Mouse (Mus musculus) kidney, embryonic 15.5 days (tissue): ENCODE results near the gene Dcakd. TPM values are rescaled to one million over a fixed set of nuclear protein-coding genes. Genes with fewer than 3 reads are reported as not detected.

Source experiments
- ATAC-seq: fragments of 200-750 bp; cut with Nextera tagmentation; replicated peaks from 2 replicates; pipeline ENCODE4 v1.8.0; 2017; ENCODE audit warnings: moderate TSS enrichment; ENCODE audit not compliant: low FRiP score
- H3K27ac ChIP-seq: fragments of 300-500 bp; sonication (generic); 2 replicates; pipeline ENCODE4 v1.5.1; 2015; ENCODE audit warnings: mild to moderate bottlenecking, inconsistent platforms
- H3K27me3 ChIP-seq: fragments of 300-500 bp; sonication (generic); 2 replicates; pipeline ENCODE4 v1.6.1; 2015; ENCODE audit warnings: inconsistent platforms
- H3K36me3 ChIP-seq: fragments of 300-500 bp; sonication (generic); 2 replicates; pipeline ENCODE4 v1.6.1; 2015; ENCODE audit warnings: inconsistent platforms
- H3K4me1 ChIP-seq: fragments of 300-500 bp; sonication (generic); 2 replicates; pipeline ENCODE4 v1.6.1; 2015; ENCODE audit warnings: inconsistent platforms
- H3K4me2 ChIP-seq: fragments of 300-500 bp; sonication (generic); 2 replicates; pipeline ENCODE4 v1.6.1; 2015; ENCODE audit warnings: moderate library complexity, mild to moderate bottlenecking, inconsistent platforms
- H3K4me3 ChIP-seq: fragments of 300-500 bp; sonication (generic); replicated peaks from 2 replicates; pipeline ENCODE4 v1.5.1; 2015; ENCODE audit warnings: mild to moderate bottlenecking, inconsistent platforms
- H3K9ac ChIP-seq: fragments of 300-500 bp; sonication (generic); 2 replicates; pipeline ENCODE4 v1.6.1; 2015; ENCODE audit warnings: mild to moderate bottlenecking, inconsistent platforms
- H3K9me3 ChIP-seq: fragments of 300-500 bp; sonication (generic); replicated peaks from 2 replicates; pipeline ENCODE4 v1.6.1; 2016; ENCODE audit warnings: inconsistent platforms
- WGBS: fragments of 180-500 bp; shearing (Covaris S2); methylation state at CpG from one replicate; pipeline ENCODE4 v1.1.7; 2015; ENCODE audit warnings: mixed read lengths; 5-methylcytosine and 5-hydroxymethylcytosine counted together
- polyA plus RNA-seq: library from polyadenylated mRNA; unstranded; fragments of >200 nt; fragmentation: Nextera tagmentation; extraction: Ambion mirVana; gene quantifications from 2 replicates; pipeline ENCODE4 v1.2.1, GENCODE M21; 2015

The Dcakd gene
- polyA plus RNA-seq, 1 experiment from 2014 or later = 187 TPM

- Histone ChIP-seq H3K4me3 (no peak overlapping the region), H3K36me3 (peaks cover 18% of the 10 kb centered on the region), H3K4me2 (no peak overlapping the region), H3K27me3 (no peaks in the 10 kb centered on the region), H3K9ac (no peak overlapping the region), H3K9me3 (no peaks in the 10 kb centered on the region), H3K4me1 (0 out of 2 replicates have a peak, but pooled peaks cover 3% of the 10 kb centered on the region), H3K27ac (no peak overlapping the region)
- ATAC-seq = no peak
- WGBS = 74% methylated on average over 6 of the region's 6 CpGs
Measured at GRCm38 (mm10) chr11:103038037-103038436, 9.9 kb upstream of the Dcakd start.

GRCm38 (mm10) chr11:103036881-103037465 is 8.8 kb upstream of the Dcakd start:
- Histone ChIP-seq H3K27me3 (no peaks in the 10 kb centered on the region), H3K27ac (no peak overlapping the region), H3K4me1 (0 out of 2 replicates have a peak, but pooled peaks cover 2% of the 10 kb centered on the region), H3K4me3 (no peak overlapping the region), H3K36me3 (peaks cover 17% of the 10 kb centered on the region), H3K9me3 (no peaks in the 10 kb centered on the region), H3K9ac (no peak overlapping the region), H3K4me2 (no peak overlapping the region)
- ATAC-seq = no peak
- WGBS = 85% methylated on average over 8 of the region's 8 CpGs

GRCm38 (mm10) chr11:103035007-103035406 is 6.9 kb upstream of the Dcakd start:
- Histone ChIP-seq H3K27me3 (no peaks in the 10 kb centered on the region), H3K36me3 (peaks cover 16% of the 10 kb centered on the region), H3K9ac (no peak overlapping the region), H3K4me1 (peaks cover 10% of the 10 kb centered on the region), H3K27ac (no peak overlapping the region), H3K4me2 (no peak overlapping the region), H3K4me3 (no peak overlapping the region), H3K9me3 (no peaks in the 10 kb centered on the region)
- WGBS = 80% methylated on average over 6 of the region's 6 CpGs
- no peak for ATAC-seq

- Histone ChIP-seq H3K4me1 (peaks cover 19% of the 10 kb centered on the region), H3K36me3 (peaks cover 11% of the 10 kb centered on the region; the same call in 1 of the 2 replicates), H3K27ac (no peak overlapping the region), H3K9ac (no peak overlapping the region), H3K9me3 (no peaks in the 10 kb centered on the region), H3K27me3 (no peaks in the 10 kb centered on the region), H3K4me2 (no peak overlapping the region), H3K4me3 (no peak overlapping the region)
- 96% methylated on average over 3 of the region's 3 CpGs for WGBS
- ATAC-seq = no peak
Measured at GRCm38 (mm10) chr11:103033030-103033429, 4.9 kb upstream of the Dcakd start.

DNA sequence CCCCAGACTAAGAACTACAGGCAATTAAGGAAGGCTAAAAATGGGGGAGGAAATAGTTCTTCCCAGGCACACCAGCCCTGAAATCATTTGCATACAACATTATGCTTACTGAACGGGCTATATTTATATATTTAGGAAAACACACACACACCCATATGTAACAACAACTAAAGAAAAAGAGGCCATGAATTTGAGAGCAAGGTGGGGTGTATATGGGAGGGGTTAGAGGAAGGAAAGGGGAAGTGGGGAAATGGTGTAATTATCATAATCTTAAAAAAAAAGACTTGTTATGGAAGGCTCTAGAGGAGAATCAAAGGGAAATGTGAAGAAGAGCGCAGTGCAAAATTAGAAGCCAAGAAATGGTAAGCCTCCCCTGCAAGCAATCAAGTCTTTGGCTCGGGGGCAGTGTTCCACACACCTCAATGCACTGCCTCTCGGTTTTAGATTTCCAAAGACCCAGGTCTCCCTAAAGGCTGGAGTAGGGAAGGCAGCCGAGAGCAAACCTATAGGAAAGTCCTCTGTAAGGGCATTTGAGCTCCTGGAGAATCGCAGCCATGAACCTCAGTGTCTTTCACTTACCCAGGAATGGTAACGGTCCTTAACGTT is 460 bp downstream of the Dcakd start:
- H3K4me1 ChIP-seq = peaks cover 32% of the 10 kb centered on the region
- WGBS = 15% methylated on average over 8 of the region's 8 CpGs
- peak overlapping the region; percentile 74 for H3K4me2 ChIP-seq
- no peaks in the 10 kb centered on the region for H3K9me3 ChIP-seq
- peak; percentile 57 for ATAC-seq
- H3K27me3 ChIP-seq = no peaks in the 10 kb centered on the region
- peak overlapping the region; percentile 69 for H3K9ac ChIP-seq
- peak overlapping the region; percentile 87 for H3K4me3 ChIP-seq
- peaks cover 30% of the 10 kb centered on the region for H3K36me3 ChIP-seq
- H3K27ac ChIP-seq = peak overlapping the region; percentile 88

GRCm38 (mm10) chr11:103026901-103027300 is 1.2 kb downstream of the Dcakd start:
- Histone ChIP-seq H3K4me3 (peak overlapping the region; percentile 87), H3K9me3 (no peaks in the 10 kb centered on the region), H3K9ac (peak overlapping the region; percentile 69; the same call in 1 of the 2 replicates), H3K4me2 (peak overlapping the region; percentile 74), H3K27me3 (no peaks in the 10 kb centered on the region), H3K27ac (peak overlapping the region; percentile 88; the same call in 1 of the 2 replicates), H3K4me1 (peaks cover 32% of the 10 kb centered on the region), H3K36me3 (peaks cover 30% of the 10 kb centered on the region)
- 85% methylated on average over 3 of the region's 3 CpGs for WGBS
- no peak for ATAC-seq

GRCm38 (mm10) chr11:103023974-103024373 is 4.2 kb downstream of the Dcakd start:
- ATAC-seq = no peak
- Histone ChIP-seq H3K4me2 (no peak overlapping the region), H3K4me1 (peaks cover 13% of the 10 kb centered on the region), H3K27me3 (no peaks in the 10 kb centered on the region), H3K9ac (no peak overlapping the region), H3K4me3 (no peak overlapping the region), H3K9me3 (no peaks in the 10 kb centered on the region), H3K27ac (no peak overlapping the region), H3K36me3 (peaks cover 26% of the 10 kb centered on the region)
- 98% methylated on average over 3 of the region's 3 CpGs for WGBS

DNA sequence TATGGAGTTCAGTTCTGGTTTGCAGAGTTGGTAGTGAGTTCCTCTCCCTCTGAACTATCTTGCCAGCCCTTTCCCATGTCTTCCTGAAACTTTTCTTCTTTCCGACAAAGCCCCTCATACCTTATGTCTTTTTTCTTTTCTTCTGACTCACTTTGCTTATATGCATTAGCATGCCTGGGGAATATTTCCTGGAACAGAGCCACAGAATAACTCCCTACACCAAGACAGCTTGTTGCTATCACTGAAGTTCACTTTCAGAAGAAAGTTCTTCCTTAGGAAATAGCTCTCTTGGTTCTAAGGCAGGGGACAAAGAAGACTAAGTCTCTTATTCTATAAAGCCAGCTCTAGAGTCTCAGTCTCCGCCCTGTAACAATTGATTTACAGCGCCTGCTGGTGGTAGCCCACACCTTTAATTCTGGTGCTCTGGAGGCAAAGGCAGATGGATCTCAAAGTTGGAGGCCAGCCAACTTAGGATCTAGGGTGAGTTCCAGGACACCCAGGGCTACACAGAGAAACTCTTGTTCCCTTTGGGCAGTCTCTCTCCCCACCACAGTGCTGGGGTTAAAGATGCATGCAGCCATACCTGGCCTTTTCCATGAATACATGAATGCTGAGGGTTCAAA is 7.3 kb downstream of the Dcakd start:
- Histone ChIP-seq H3K27ac (no peak overlapping the region), H3K4me2 (no peak overlapping the region), H3K27me3 (no peaks in the 10 kb centered on the region), H3K9ac (no peak overlapping the region), H3K36me3 (peaks cover 15% of the 10 kb centered on the region), H3K9me3 (no peaks in the 10 kb centered on the region), H3K4me1 (peaks cover 11% of the 10 kb centered on the region), H3K4me3 (no peak overlapping the region)
- 73% methylated on average over 3 of the region's 3 CpGs for WGBS
- no peak for ATAC-seq

GRCm38 (mm10) chr11:103019325-103019724 is 8.8 kb downstream of the Dcakd start:
- no peak for ATAC-seq
- no peak overlapping the region for H3K9ac ChIP-seq
- no peaks in the 10 kb centered on the region for H3K9me3 ChIP-seq
- peaks cover 7% of the 10 kb centered on the region for H3K36me3 ChIP-seq
- no peak overlapping the region for H3K4me3 ChIP-seq
- no peak overlapping the region for H3K4me2 ChIP-seq
- 91% methylated on average over 7 of the region's 7 CpGs for WGBS
- H3K4me1 ChIP-seq = peaks cover 24% of the 10 kb centered on the region
- H3K27me3 ChIP-seq = no peaks in the 10 kb centered on the region
- H3K27ac ChIP-seq = no peak overlapping the region

DNA sequence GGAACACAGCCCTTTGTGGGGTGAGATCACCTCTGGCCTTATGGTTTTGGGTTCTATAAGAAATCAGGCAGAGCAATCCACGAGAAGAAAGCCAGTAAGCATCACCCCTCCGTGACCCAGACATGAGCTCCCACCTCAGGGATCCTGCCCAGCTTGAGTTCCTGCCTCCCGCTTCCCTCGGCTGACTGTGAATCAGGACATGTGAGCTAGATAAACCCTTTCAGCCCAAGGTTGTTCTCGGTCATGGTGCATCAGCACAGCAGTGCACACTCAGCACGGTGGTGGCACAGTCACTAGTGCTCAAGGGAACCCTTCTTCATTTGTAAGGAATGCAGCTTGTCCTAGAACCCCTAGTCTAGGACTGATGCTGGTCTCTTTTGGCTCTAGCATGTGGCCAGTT is 9.3 kb downstream of the Dcakd start:
- Histone ChIP-seq H3K9me3 (no peaks in the 10 kb centered on the region), H3K4me2 (no peak overlapping the region), H3K4me1 (peaks cover 24% of the 10 kb centered on the region), H3K27me3 (no peaks in the 10 kb centered on the region), H3K36me3 (peaks cover 7% of the 10 kb centered on the region), H3K27ac (no peak overlapping the region), H3K4me3 (no peak overlapping the region), H3K9ac (no peak overlapping the region)
- no peak for ATAC-seq
- WGBS = 59% methylated on average over 6 of the region's 6 CpGs

- H3K4me3 ChIP-seq = no peak overlapping the region
- H3K36me3 ChIP-seq = peaks cover 16% of the 10 kb centered on the region
- H3K27me3 ChIP-seq = no peaks in the 10 kb centered on the region
- 50% methylated on average over 9 of the region's 9 CpGs for whole genome bisulfite sequencing
- no peak overlapping the region for H3K9ac ChIP-seq
- peaks cover 24% of the 10 kb centered on the region for H3K4me1 ChIP-seq
- no peaks in the 10 kb centered on the region for H3K9me3 ChIP-seq
- ATAC-seq = no peak
- 0 out of 2 replicates have a peak overlapping the region, but pooled peaks have one; percentile 14 for H3K27ac ChIP-seq
- H3K4me2 ChIP-seq = peak overlapping the region; percentile 63; the same call in 1 of the 2 replicates
Measured at GRCm38 (mm10) chr11:103017661-103018060, 10.5 kb downstream of the Dcakd start.

- Histone ChIP-seq H3K9me3 (no peaks in the 10 kb centered on the region), H3K4me1 (peaks cover 24% of the 10 kb centered on the region), H3K36me3 (peaks cover 22% of the 10 kb centered on the region), H3K27me3 (no peaks in the 10 kb centered on the region), H3K9ac (peak overlapping the region; percentile 89), H3K27ac (peak overlapping the region; percentile 94), H3K4me3 (peak overlapping the region; percentile 86), H3K4me2 (peak overlapping the region; percentile 63)
- WGBS = under 1% methylated on average over 41 of the region's 41 CpGs
- ATAC-seq = peak; percentile 97
Measured at GRCm38 (mm10) chr11:103016930-103017329, 11.2 kb downstream of the Dcakd start.
